Mouse (Mus musculus): ENCODE results near the gene Gm20517.
"Not testable (repeated sequence)": the region's sequence is repeated elsewhere in the genome, so short reads cannot be mapped to it uniquely, and the experiment has no call there.

The Gm20517 gene

GRCm38 (mm10) chr17:47625088-47625487 is 13.7 kb downstream of the Gm20517 start:
- DNase-seq (ENCODE audit: low read depth in 1 of 2, low spot score in 2 of 2) = no peak

- DNase-seq (ENCODE audit: low read depth in 1 of 2, low spot score in 2 of 2) = no peak
Observed at GRCm38 (mm10) chr17:47626031-47626430, 14.6 kb downstream of the Gm20517 start.

DNA sequence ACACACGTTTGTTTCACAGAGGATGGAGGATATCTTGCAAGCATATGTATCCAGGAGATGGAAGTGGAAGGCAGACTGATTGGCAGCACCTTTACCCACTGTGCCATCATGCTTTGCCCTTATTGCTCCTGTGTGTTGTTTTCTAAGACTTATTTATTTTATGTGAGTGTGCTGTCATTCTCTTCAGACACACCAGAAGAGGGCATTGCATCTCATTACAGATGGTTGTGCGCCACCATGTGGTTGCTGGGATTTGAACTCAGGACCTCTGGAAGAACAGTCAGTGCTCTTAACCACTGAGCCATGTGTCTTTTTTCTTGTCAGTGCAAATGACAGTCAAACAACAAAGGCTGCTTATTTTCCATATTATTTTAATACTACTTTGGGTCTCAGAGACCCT is 16.4 kb downstream of the Gm20517 start:
- DNase-seq (ENCODE audit: low read depth in 1 of 2, low spot score in 2 of 2) = no peak

GRCm38 (mm10) chr17:47628851-47629676 is 17.7 kb downstream of the Gm20517 start:
- peak; percentile 76 to 87 for DNase-seq (ENCODE audit: low read depth in 1 of 2, low spot score in 2 of 2)

DNA sequence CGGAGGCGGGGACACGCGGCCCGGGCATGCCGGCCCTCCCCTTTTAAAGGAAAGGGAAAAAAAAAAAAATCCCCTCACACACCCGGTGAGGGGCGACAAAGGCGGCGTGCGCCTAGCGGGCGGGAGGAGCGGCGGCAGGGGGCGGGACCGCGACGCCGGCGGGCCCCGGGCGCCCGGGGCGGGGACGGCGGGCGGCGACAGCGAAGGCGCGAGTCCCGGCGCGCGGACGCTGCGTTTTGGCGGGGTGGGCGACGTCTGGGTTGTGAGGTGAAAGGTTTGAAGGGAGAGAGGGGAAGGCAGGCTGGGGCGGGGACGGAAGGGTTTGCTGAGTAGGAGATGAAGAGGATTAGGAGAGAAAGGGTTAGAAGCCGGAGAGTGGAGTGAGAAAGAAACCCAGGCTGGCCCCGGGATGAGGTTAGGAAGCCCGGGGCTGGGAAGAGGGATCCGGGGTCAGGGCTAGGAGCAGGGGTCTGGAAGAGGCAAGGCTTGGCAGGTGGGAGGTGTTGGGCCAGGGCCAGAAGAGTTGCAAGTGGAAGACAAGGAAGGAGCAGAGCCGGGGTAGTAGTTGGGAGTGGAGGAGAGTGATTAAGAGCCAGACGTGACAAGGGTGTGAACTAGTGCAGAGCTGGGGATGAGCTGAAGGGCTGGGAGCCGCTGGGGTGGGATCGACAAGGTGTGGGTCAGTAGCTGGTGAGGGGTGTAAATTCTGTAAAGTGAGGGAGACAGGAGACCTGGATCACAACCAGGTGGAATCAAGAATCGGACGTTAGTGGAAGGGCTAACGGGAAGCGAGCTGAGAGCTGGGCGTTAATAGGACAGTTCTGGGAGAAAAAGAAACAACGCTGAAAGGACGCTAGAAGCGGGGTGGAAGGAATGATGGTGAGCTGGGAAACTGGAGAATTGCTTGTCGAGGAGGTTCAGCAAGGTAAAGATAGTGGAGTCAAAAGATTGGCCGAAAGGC is 18.6 kb downstream of the Gm20517 start:
- no peak for DNase-seq (ENCODE audit: low read depth in 1 of 2, low spot score in 2 of 2)

GRCm38 (mm10) chr17:47630678-47631065 is 19.3 kb downstream of the Gm20517 start, which contains the start of gene Usp49:
Usp49 (plus strand) TSS chr17:47630690.
- no peak for DNase-seq (ENCODE audit: low read depth in 1 of 2, low spot score in 2 of 2)

DNA sequence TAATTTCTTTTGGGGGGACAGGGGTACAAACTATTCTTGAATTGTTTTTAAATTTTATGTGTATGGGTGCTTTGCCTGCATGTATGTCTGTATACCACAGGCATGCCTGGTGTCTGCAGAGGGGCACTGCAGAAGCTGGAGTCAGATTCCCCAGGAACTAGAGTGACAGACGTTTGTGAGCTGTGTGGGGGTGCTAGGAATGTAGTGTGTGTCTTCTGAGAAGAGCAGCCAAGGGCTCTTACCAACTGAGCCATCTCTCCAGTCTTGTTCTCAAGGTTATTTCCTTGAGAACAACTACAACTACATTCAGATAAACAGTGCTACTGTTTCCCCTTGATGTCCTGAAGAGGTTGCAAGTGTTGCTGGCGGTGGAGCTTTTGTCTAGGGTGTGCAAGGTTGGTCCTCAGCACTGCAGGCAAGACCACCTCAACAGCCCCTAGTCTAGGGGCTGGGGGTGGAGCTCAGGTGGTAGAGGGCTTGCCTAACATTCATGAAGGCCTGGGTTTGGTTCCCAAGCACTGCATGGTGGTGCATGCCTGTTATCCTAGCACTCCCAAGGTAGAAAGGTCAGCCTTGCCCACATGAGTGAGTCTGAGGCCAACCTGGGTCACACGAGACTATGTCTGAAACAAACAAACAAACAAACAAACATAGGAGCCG is 20.9 kb downstream of the Gm20517 start:
- no peak for DNase-seq (ENCODE audit: low read depth in 1 of 2, low spot score in 2 of 2)

- no peak for DNase-seq (ENCODE audit: low read depth in 1 of 2, low spot score in 2 of 2)
Observed at GRCm38 (mm10) chr17:47633999-47634770, 22.8 kb downstream of the Gm20517 start.

- no peak for DNase-seq (ENCODE audit: low read depth in 1 of 2, low spot score in 2 of 2)
Observed at GRCm38 (mm10) chr17:47642992-47643391, 31.6 kb downstream of the Gm20517 start.

DNA sequence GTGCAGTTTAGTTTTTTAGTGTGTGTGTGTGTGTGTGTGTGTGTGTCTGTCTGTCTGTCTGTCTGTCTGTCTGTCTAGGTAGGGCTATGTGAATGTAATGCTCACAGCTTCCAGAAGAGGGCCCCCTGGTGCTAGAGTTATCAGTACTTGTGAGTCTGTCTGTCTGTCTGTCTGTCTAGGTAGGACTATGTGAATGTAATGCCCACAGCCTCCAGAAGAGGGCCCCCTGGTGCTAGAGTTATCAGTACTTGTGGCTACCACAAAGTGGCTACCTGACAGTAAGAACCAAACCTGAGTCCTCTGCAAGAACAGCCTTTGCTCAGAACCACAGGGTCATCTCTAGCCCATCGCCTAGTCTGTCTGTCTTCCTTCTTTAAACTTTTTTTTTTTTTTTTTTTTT is 35.3 kb downstream of the Gm20517 start:
- peak; percentile 35 to 58 for DNase-seq (ENCODE audit: low read depth in 1 of 2, low spot score in 2 of 2)

- DNase-seq (ENCODE audit: low read depth in 1 of 2, low spot score in 2 of 2) = no peak
Observed at GRCm38 (mm10) chr17:47648966-47649365, 37.6 kb downstream of the Gm20517 start.

DNA sequence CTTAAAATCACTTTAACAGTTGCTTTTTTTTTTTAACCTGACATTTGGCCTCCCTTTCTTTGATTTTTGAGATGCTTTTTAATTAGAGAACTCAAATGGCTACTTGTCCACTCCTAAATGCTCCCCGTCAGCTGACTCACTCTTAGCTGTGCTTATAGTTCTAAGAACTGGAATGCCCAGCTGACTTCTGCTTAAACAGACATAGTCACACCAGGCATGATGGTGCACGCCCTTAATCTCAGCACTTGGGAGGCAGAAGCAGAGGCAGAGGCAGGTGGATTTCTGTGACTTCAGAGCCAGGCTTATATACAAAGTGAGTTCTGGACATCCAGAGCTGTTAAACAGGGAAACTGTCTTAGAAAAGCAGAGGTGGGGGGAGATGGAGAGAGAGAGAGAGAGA is 40.6 kb downstream of the Gm20517 start:
- no peak for DNase-seq (ENCODE audit: low read depth in 1 of 2, low spot score in 2 of 2)

DNA sequence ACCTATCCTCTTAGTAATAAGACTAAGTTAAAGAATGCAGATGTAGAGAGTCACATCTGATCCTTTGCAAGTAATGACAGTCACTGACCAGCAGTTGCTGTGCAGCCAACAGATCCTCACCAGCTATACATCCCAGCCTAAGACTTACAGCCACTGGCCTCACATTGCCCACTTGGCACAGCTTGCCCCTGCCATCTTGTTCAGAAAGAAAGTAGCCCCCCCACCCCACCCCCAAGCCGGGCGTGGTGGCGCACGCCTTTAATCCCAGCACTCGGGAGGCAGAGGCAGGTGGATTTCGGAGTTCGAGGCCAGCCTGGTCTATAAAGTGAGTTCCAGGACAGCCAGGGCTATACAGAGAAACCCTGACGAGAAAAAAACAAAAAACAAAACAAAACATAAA is 43.0 kb downstream of the Gm20517 start:
- not testable (repeated sequence) for DNase-seq (ENCODE audit: low read depth in 1 of 2, low spot score in 2 of 2)

DNA sequence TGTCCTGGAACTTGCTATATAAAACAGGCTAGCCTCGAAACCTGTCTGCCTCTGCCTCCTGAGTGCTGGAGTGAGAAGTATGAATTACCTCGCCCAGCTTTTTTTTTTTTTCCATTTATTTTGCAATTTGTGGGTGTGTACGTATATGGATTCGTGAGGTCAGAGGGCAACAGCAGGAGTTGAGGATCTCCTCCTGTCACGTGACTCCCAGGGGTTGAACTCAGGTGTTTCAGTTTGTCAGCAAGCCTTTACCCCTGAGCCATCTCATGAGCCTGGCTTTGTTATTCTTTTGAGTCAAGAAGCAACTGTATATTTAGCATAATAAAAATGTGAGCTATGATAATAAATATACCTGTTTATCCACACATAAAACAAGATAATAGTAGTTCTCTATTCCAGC is 44.3 kb downstream of the Gm20517 start:
- no peak for DNase-seq (ENCODE audit: low read depth in 1 of 2, low spot score in 2 of 2)

DNA sequence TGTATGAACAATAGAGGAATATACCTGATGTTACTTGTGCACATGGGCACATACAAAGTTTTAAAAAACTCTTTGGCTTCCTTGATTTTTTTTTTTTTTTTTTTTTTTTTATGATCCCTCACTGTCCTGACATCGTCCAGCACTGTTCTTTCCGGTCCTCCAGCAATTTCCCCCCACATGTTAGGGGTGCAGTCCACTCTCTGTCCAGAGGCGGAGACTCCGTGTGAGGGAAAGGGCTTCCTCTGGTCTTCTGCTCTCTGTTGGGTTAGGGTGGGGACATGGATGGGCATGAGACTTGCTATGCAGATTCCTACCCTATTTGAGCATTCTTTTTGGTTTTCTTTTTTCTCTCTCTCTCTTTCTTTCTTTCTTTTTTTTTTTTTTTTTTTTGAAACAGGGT is 46.5 kb downstream of the Gm20517 start:
- DNase-seq (ENCODE audit: low read depth in 1 of 2, low spot score in 2 of 2) = no peak

- DNase-seq (ENCODE audit: low read depth in 1 of 2, low spot score in 2 of 2) = no peak
Observed at GRCm38 (mm10) chr17:47658741-47659243, 47.4 kb downstream of the Gm20517 start.

- DNase-seq (ENCODE audit: low read depth in 1 of 2, low spot score in 2 of 2) = no peak
Observed at GRCm38 (mm10) chr17:47663009-47663713, 51.8 kb downstream of the Gm20517 start.

DNA sequence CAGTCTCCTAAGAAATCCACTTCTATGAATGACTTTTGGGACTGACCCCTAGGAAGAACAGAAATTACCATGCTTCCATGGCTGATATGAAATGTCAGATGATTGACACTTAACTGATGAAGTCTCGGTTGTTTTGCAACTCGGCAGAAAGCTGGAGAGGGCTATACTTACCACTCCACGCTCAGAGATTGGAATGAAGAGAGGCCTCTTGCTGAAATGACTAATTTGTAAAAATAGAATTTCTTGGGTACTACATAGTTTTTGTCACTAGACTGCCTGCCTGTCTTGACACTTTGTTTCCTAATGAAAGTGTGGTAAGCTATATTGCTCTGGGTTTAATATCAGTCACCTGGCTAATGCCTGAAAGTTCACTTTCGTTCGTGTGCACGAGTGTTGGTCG is 53.1 kb downstream of the Gm20517 start:
- DNase-seq (ENCODE audit: low read depth in 1 of 2, low spot score in 2 of 2) = no peak

DNA sequence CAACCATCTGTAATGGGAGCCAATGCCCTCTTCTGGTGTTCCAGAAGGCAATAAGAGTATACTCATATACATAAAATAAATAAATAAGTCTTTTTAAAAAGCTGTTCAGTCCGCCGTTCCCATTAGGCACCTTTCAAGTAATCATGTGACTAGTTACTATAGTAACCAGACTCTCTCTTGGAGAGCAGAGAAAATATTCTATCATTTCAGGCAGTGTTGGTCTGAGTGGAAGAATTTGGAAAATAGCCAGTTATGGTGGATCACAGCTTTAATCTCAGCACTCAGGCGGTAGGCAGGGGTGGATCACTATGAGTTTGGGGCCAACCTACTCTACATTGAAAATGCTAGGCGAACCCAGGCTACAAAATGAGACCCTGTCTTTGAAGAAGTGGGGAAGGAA is 57.8 kb downstream of the Gm20517 start:
- DNase-seq (ENCODE audit: low read depth in 1 of 2, low spot score in 2 of 2) = no peak

DNA sequence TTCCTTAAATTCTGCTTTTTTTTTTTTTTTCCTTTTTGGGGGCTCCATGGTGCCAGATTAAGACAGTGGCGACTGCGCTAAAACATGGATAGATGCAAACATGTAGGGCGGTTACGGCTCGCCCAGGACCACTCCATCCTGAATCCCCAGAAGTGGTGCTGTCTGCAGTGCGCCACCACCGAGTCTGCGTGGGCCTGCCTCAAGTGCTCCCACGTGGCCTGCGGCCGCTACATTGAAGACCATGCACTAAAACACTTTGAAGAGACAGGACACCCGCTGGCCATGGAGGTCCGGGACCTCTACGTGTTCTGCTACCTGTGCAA is 60.6 kb downstream of the Gm20517 start:
- DNase-seq (ENCODE audit: low read depth in 1 of 2, low spot score in 2 of 2) = no peak
